Mouse (Mus musculus): Measurements from ENCODE around the gene Abca4. TPM values are rescaled to one million over a fixed set of nuclear protein-coding genes. Genes with fewer than 3 reads are reported as not detected.
A peak's percentile ranks its signal among the peaks of the same experiment; 100 is the strongest.
"Not testable (repeated sequence)": the region's sequence is repeated elsewhere in the genome, so short reads cannot be mapped to it uniquely, and the experiment has no call there.

Gene Abca4
- polyA plus RNA-seq, 1 experiment from 2014 or later = 3.1 TPM

- H3K27me3 ChIP-seq (ENCODE audit: control insufficient read depth, insufficient read depth, low read length) = no peaks in the 10 kb centered on the region
- ATAC-seq (replicated peaks; ENCODE audit: insufficient number of reproducible peaks, low FRiP score, low TSS enrichment) = no peak
These were observed 27.5 kb downstream of the Abca4 start for GRCm38 (mm10) chr3:122071769-122072168.

GRCm38 (mm10) chr3:122072646-122073571, 28.7 kb downstream of the Abca4 start:
- 72% methylated on average over 11 of the region's 11 CpGs for WGBS (ENCODE audit: insufficient replicate concordance)
- no peak for ATAC-seq (replicated peaks; ENCODE audit: insufficient number of reproducible peaks, low FRiP score, low TSS enrichment)
- H3K27me3 ChIP-seq (ENCODE audit: control insufficient read depth, insufficient read depth, low read length) = no peaks in the 10 kb centered on the region
- no peaks in the 10 kb centered on the region for H3K9me3 ChIP-seq (replicated peaks; ENCODE audit: control insufficient read depth, low read length)
- H3K27ac ChIP-seq (ENCODE audit: low read depth, low read length) = no peak overlapping the region
- no peaks in the 10 kb centered on the region for H3K36me3 ChIP-seq (ENCODE audit: control insufficient read depth, insufficient read depth, low read length)
- no peak overlapping the region for H3K4me2 ChIP-seq
- no peak overlapping the region for H3K4me3 ChIP-seq (ENCODE audit: low read depth, low read length)
- H3K9ac ChIP-seq (ENCODE audit: low read depth, low read length) = no peak overlapping the region
- peaks cover 22% of the 10 kb centered on the region for H3K4me1 ChIP-seq (ENCODE audit: control insufficient read depth, insufficient read depth, low read length)

More at GRCm38 (mm10) chr3:122071769-122072168, 27.5 kb downstream of the Abca4 start:
- H3K4me2 ChIP-seq = no peak overlapping the region
- H3K4me3 ChIP-seq (ENCODE audit: low read depth, low read length) = no peak overlapping the region
- H3K9ac ChIP-seq (ENCODE audit: low read depth, low read length) = no peak overlapping the region
- 75% methylated on average over 10 of the region's 10 CpGs for WGBS (ENCODE audit: insufficient replicate concordance)
- no peaks in the 10 kb centered on the region for H3K36me3 ChIP-seq (ENCODE audit: control insufficient read depth, insufficient read depth, low read length)
- peaks cover 22% of the 10 kb centered on the region for H3K4me1 ChIP-seq (ENCODE audit: control insufficient read depth, insufficient read depth, low read length)
- no peaks in the 10 kb centered on the region for H3K9me3 ChIP-seq (replicated peaks; ENCODE audit: control insufficient read depth, low read length)
- H3K27ac ChIP-seq (ENCODE audit: low read depth, low read length) = no peak overlapping the region

DNA sequence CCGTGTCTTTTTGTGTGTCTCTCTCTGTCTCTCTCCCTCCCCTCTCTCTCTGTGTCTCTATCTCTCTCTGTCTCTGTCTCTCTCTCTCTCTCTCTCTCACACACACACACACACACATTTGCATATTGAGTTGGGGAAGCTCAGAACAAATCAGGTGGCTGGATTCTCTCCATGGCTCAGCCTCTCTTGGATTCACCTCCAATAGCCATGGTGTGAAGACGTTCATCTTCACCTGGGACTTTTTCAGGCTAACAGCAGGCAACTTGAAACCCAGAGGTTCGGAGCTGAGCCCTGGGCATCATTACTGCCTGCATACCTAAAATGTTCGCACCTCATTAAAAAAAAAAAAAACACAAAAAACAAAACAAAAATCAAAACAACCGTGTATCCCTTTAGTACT, 29.4 kb downstream of the Abca4 start:
- ATAC-seq (replicated peaks; ENCODE audit: insufficient number of reproducible peaks, low FRiP score, low TSS enrichment) = no peak
- WGBS (ENCODE audit: insufficient replicate concordance) = 68% methylated on average over 5 of the region's 5 CpGs
- Histone ChIP-seq H3K4me1 (ENCODE audit: control insufficient read depth, insufficient read depth, low read length) (peaks cover 28% of the 10 kb centered on the region), H3K27me3 (ENCODE audit: control insufficient read depth, insufficient read depth, low read length) (no peaks in the 10 kb centered on the region), H3K9me3 (replicated peaks; ENCODE audit: control insufficient read depth, low read length) (no peaks in the 10 kb centered on the region), H3K36me3 (ENCODE audit: control insufficient read depth, insufficient read depth, low read length) (no peaks in the 10 kb centered on the region), H3K27ac (ENCODE audit: low read depth, low read length) (no peak overlapping the region), H3K9ac (ENCODE audit: low read depth, low read length) (no peak overlapping the region), H3K4me2 (no peak overlapping the region), H3K4me3 (ENCODE audit: low read depth, low read length) (no peak overlapping the region)

GRCm38 (mm10) chr3:122074334-122074733, 30.1 kb downstream of the Abca4 start:
- 0 out of 2 replicates have a peak overlapping the region, but pooled peaks have one; percentile 1 for H3K9ac ChIP-seq (ENCODE audit: low read depth, low read length)
- no peak overlapping the region for H3K4me3 ChIP-seq (ENCODE audit: low read depth, low read length)
- peaks cover 28% of the 10 kb centered on the region for H3K4me1 ChIP-seq (ENCODE audit: control insufficient read depth, insufficient read depth, low read length)
- H3K4me2 ChIP-seq = no peak overlapping the region
- no peak for ATAC-seq (replicated peaks; ENCODE audit: insufficient number of reproducible peaks, low FRiP score, low TSS enrichment)
- H3K27me3 ChIP-seq (ENCODE audit: control insufficient read depth, insufficient read depth, low read length) = no peaks in the 10 kb centered on the region
- H3K27ac ChIP-seq (ENCODE audit: low read depth, low read length) = peak overlapping the region; percentile 37
- H3K36me3 ChIP-seq (ENCODE audit: control insufficient read depth, insufficient read depth, low read length) = no peaks in the 10 kb centered on the region
- WGBS (ENCODE audit: insufficient replicate concordance) = 22% methylated on average over 10 of the region's 10 CpGs
- H3K9me3 ChIP-seq (replicated peaks; ENCODE audit: control insufficient read depth, low read length) = no peaks in the 10 kb centered on the region

DNA sequence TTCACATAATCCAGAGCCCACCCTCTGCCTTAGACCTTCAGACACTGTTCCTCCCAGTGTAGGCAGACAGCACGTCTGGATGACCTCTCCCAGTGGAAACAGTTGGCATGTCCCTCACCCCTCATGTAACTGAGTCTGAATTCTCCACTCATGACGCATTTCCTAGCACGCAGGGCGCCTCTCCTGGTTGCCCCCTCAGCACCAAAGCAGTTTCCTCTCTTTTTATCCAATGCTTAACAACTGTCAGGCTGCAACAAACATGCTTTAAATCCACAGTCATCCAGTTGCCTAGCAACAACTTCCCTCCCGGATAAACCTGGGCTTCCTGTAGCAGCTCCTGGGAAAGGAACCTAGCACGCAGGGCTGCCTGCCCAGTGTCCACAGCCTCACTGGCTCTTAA, 33.9 kb downstream of the Abca4 start:
- no peak overlapping the region for H3K4me2 ChIP-seq
- H3K9ac ChIP-seq (ENCODE audit: low read depth, low read length) = no peak overlapping the region
- ATAC-seq (replicated peaks; ENCODE audit: insufficient number of reproducible peaks, low FRiP score, low TSS enrichment) = peak; percentile 56
- no peaks in the 10 kb centered on the region for H3K27me3 ChIP-seq (ENCODE audit: control insufficient read depth, insufficient read depth, low read length)
- 34% methylated on average over 6 of the region's 6 CpGs for WGBS (ENCODE audit: insufficient replicate concordance)
- no peak overlapping the region for H3K4me3 ChIP-seq (ENCODE audit: low read depth, low read length)
- H3K9me3 ChIP-seq (replicated peaks; ENCODE audit: control insufficient read depth, low read length) = no peaks in the 10 kb centered on the region
- peak overlapping the region; percentile 64 for H3K27ac ChIP-seq (ENCODE audit: low read depth, low read length)
- H3K4me1 ChIP-seq (ENCODE audit: control insufficient read depth, insufficient read depth, low read length) = peaks cover 23% of the 10 kb centered on the region
- H3K36me3 ChIP-seq (ENCODE audit: control insufficient read depth, insufficient read depth, low read length) = no peaks in the 10 kb centered on the region

DNA sequence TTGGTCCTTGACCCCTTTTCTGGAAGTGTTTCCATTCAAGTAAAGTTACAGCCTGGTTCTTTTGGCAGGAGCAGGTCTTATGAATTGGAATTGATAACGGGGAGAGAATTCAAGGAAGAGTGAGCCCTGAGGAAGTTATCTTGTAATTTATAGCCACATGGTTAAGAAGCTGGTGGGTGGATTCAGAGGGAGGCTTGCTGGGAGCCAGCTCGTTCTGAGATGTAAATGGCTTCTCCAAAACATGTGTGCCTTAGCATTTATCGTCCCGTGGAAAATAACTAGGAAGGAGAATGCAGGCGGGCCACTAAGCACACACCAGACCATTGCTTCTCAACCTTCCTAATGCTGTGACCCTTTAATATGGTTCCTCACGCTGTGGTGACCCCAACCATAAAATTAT, 34.9 kb downstream of the Abca4 start:
- no peaks in the 10 kb centered on the region for H3K9me3 ChIP-seq (replicated peaks; ENCODE audit: control insufficient read depth, low read length)
- no peaks in the 10 kb centered on the region for H3K27me3 ChIP-seq (ENCODE audit: control insufficient read depth, insufficient read depth, low read length)
- ATAC-seq (replicated peaks; ENCODE audit: insufficient number of reproducible peaks, low FRiP score, low TSS enrichment) = no peak
- no peak overlapping the region for H3K4me3 ChIP-seq (ENCODE audit: low read depth, low read length)
- no peak overlapping the region for H3K4me2 ChIP-seq
- no peaks in the 10 kb centered on the region for H3K36me3 ChIP-seq (ENCODE audit: control insufficient read depth, insufficient read depth, low read length)
- H3K9ac ChIP-seq (ENCODE audit: low read depth, low read length) = no peak overlapping the region
- peaks cover 18% of the 10 kb centered on the region for H3K4me1 ChIP-seq (ENCODE audit: control insufficient read depth, insufficient read depth, low read length)
- no peak overlapping the region for H3K27ac ChIP-seq (ENCODE audit: low read depth, low read length)
- WGBS (ENCODE audit: insufficient replicate concordance) = 77% methylated on average over 6 of the region's 6 CpGs

- H3K36me3 ChIP-seq (ENCODE audit: control insufficient read depth, insufficient read depth, low read length); H3K4me3 ChIP-seq (ENCODE audit: low read depth, low read length); H3K27ac ChIP-seq (ENCODE audit: low read depth, low read length); H3K27me3 ChIP-seq (ENCODE audit: control insufficient read depth, insufficient read depth, low read length); H3K4me1 ChIP-seq (ENCODE audit: control insufficient read depth, insufficient read depth, low read length); ATAC-seq (replicated peaks; ENCODE audit: insufficient number of reproducible peaks, low FRiP score, low TSS enrichment); H3K9ac ChIP-seq (ENCODE audit: low read depth, low read length); H3K9me3 ChIP-seq (replicated peaks; ENCODE audit: control insufficient read depth, low read length); H3K4me2 ChIP-seq: not testable (repeated sequence)
- WGBS (ENCODE audit: insufficient replicate concordance) = 83% methylated on average over 8 of the region's 8 CpGs
These were observed 37.4 kb downstream of the Abca4 start for GRCm38 (mm10) chr3:122081634-122082033.

- H3K4me1 ChIP-seq (ENCODE audit: control insufficient read depth, insufficient read depth, low read length) = peaks cover 7% of the 10 kb centered on the region; the same call in 1 of the 2 replicates
- H3K27me3 ChIP-seq (ENCODE audit: control insufficient read depth, insufficient read depth, low read length) = no peaks in the 10 kb centered on the region
- H3K27ac ChIP-seq (ENCODE audit: low read depth, low read length) = no peak overlapping the region
- H3K36me3 ChIP-seq (ENCODE audit: control insufficient read depth, insufficient read depth, low read length) = no peaks in the 10 kb centered on the region
- H3K4me2 ChIP-seq = no peak overlapping the region
- 75% methylated on average over 7 of the region's 7 CpGs for WGBS (ENCODE audit: insufficient replicate concordance)
- H3K9ac ChIP-seq (ENCODE audit: low read depth, low read length) = no peak overlapping the region
- H3K4me3 ChIP-seq (ENCODE audit: low read depth, low read length) = no peak overlapping the region
- no peaks in the 10 kb centered on the region for H3K9me3 ChIP-seq (replicated peaks; ENCODE audit: control insufficient read depth, low read length)
- no peak for ATAC-seq (replicated peaks; ENCODE audit: insufficient number of reproducible peaks, low FRiP score, low TSS enrichment)
These were observed 38.1 kb downstream of the Abca4 start for GRCm38 (mm10) chr3:122082338-122082737.
